Mouse (Mus musculus): Measurements from ENCODE around the gene Chil4. TPM values are rescaled to one million over a fixed set of nuclear protein-coding genes. Genes with fewer than 3 reads are reported as not detected.

The Chil4 gene
- total RNA-seq, 2 experiments from 2014 or later, result not detected

- intact Hi-C loops (cut with DNase I), result no loop called here
- DNase-seq (ENCODE audit: low spot score in 2 of 2), result no peak
Observed at GRCm38 (mm10) chr3:106171135-106171731, 48.1 kb downstream of the Chil4 start.

GRCm38 (mm10) chr3:106170522-106171053, 48.7 kb downstream of the Chil4 start:
- intact Hi-C loops (cut with DNase I), result no loop called here
- DNase-seq (ENCODE audit: low spot score in 2 of 2), result no peak

GRCm38 (mm10) chr3:106167464-106167863, 51.8 kb downstream of the Chil4 start, which contains the start of gene Chil3:
Gene Chil3 (minus strand): TSS chr3:106167564.
- intact Hi-C loops (cut with DNase I), result no loop called here
- no peak for DNase-seq (ENCODE audit: low spot score in 2 of 2)

- intact Hi-C loops (cut with DNase I), result no loop called here
- DNase-seq (ENCODE audit: low spot score in 2 of 2), result no peak
Observed at GRCm38 (mm10) chr3:106154413-106154812, 64.9 kb downstream of the Chil4 start.

Other genes with a start within 250 kb of the Chil4 start
- gene Ovgp1, start 245.8 kb downstream of the Chil4 start, total RNA-seq (2021), result 1 to 10 TPM; 1.3 to 1.6 TPM
- under 1 TPM in 1 of 2 experiments, not detected in 1; 0.38 TPM for gene Pifo, start 204.9 kb downstream of the Chil4 start, total RNA-seq (2021)
- gene Chil5, start 186.7 kb downstream of the Chil4 start, total RNA-seq (2021), result not detected
- 1 to 10 TPM; 1.9 to 2.1 TPM for gene Chia1, start 106.3 kb downstream of the Chil4 start, total RNA-seq (2021)
- gene Chil3, start 51.9 kb downstream of the Chil4 start, total RNA-seq (2021), result not detected
- not detected for gene Chil6, start 186.7 kb upstream of the Chil4 start, total RNA-seq (2021)